Mouse (Mus musculus) cortical plate, adult 2 months (tissue): ENCODE data around the gene Slc2a4. TPM values are rescaled to one million over a fixed set of nuclear protein-coding genes. Genes with fewer than 3 reads are reported as not detected.
"Not testable (repeated sequence)": the region's sequence is repeated elsewhere in the genome, so short reads cannot be mapped to it uniquely, and the experiment has no call there.

Experiments
- H3K27ac ChIP-seq: fragments of 200-500 bp; 2 replicates; pipeline ENCODE4 v1.5.1; 2012; ENCODE audit warnings: low read length, control low read depth, inconsistent platforms; ENCODE audit not compliant: insufficient read depth
- H3K4me1 ChIP-seq: fragments of 200-500 bp; 2 replicates; pipeline ENCODE4 v1.6.1; 2011; ENCODE audit warnings: low read length; ENCODE audit not compliant: control insufficient read depth, insufficient read depth
- H3K4me3 ChIP-seq: fragments of 200-500 bp; 2 replicates; pipeline ENCODE4 v1.5.1; 2011; ENCODE audit warnings: mild to moderate bottlenecking, low read length, control low read depth; ENCODE audit not compliant: insufficient read depth
- CTCF ChIP-seq: fragments of 200-500 bp; IDR thresholded peaks from 2 replicates; pipeline ENCODE4 v1.5.1; 2011; ENCODE audit warnings: mild to moderate bottlenecking, control low read depth, low read length; ENCODE audit not compliant: insufficient read depth; ENCODE audit errors: extremely low read depth
- POLR2A ChIP-seq: fragments of 200-500 bp; IDR thresholded peaks from 2 replicates; pipeline ENCODE4 v1.6.1; 2011; ENCODE audit warnings: mild to moderate bottlenecking, low read length, control low read depth; ENCODE audit not compliant: insufficient read depth; ENCODE audit errors: extremely low read depth
- polyA plus RNA-seq: library from polyadenylated mRNA; depleted of rRNA; stranded (reverse); fragments of >200 nt; gene quantifications from 2 replicates; pipeline ENCODE4 v1.2.3, GENCODE M21; 2012

Gene Slc2a4
- polyA plus RNA-seq, 1 experiment, result 1.5 TPM

DNA sequence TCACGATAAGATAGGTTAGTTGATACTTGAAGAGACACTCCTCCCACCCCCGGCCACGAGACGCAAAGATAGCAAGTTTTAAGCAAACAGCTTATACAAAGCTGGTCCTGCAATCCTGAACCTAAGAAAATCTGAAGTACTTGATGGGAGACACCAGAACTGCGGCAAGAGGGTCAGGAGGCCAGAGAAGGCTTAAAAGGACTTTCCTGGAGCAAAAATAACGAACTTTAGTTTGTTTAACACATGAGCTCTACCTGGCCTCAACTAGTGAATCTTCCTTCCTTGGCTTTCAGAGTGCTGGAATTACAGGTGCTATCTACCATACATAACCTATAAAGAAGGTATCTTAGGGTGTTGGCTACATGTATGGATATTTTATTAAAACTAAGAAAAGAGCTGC lies 13.3 kb downstream of the Slc2a4 start:
- no peak overlapping the region for H3K27ac ChIP-seq
- no peak overlapping the region for H3K4me3 ChIP-seq
- TF ChIP-seq POLR2A (no peak), CTCF (no peak)
- H3K4me1 ChIP-seq, result peaks cover 2% of the 10 kb centered on the region; the same call in 1 of the 2 replicates

DNA sequence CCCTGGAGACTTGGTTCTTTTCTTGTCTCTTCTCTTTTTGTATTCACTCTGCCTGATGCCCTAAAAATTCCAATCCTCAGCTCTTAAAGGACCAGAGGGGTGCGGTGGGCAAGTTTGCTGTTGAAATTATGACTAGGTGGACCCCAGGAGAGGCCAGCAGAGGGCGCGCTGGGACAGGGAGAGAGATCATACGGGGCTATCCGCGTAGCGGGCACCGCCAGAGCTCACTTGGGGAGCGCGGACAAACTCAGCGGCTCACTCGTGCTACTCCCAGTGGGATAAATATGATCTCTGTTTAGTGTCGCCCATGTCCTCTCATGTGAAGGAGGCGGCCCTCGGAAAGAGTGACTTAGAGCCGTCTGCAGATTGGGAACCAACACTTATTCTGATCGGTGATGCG lies 13.8 kb downstream of the Slc2a4 start:
- no peak overlapping the region for H3K4me3 ChIP-seq
- no peak for TF ChIP-seq POLR2A
- TF ChIP-seq CTCF, result peak; percentile 76
- peaks cover 2% of the 10 kb centered on the region; the same call in 1 of the 2 replicates for H3K4me1 ChIP-seq
- no peak overlapping the region for H3K27ac ChIP-seq

DNA sequence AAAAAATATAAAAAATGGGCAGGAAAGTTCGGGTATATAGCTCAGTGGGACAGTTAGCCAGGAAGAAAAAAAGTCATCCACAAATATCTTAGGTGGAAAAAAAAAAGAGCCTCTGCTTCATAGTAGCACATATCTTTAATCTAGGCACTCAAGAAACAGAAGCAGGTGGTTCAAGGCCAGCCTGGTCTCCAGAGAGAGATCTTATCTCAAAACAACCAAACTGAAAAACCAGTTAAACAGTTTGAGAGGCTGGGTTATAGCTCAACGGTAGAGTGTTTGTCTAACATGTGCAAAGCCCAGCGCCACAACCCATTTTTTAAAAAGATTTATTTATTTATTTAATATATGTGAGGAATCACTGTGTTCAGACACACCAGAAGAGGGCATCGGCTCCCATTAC lies 14.9 kb downstream of the Slc2a4 start:
- H3K4me1 ChIP-seq, result peaks cover 2% of the 10 kb centered on the region; the same call in 1 of the 2 replicates
- H3K4me3 ChIP-seq, result no peak overlapping the region
- TF ChIP-seq POLR2A (no peak), CTCF (no peak)
- H3K27ac ChIP-seq, result no peak overlapping the region

DNA sequence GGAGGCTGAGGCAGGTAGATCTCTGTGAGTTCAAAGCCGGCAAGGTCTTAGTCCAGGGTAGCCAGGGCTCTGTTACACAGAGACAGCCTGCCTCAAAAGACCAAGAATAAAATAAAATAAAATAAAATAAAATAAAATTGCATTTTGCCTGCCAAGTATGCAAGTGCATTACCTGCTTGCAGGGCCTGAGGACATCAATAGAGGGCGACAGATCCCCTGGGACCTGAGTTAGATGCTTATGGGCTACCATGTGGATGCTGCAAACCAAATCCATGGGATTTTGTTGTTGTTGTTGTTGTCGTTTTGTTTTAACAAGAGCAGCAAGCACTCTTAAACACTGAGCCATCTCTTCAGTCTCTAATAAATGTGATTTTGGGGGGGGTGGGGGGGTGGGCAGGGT lies 15.7 kb downstream of the Slc2a4 start:
- 0 out of 2 replicates have a peak, but pooled peaks have one; percentile 17 for TF ChIP-seq CTCF
- no peak for TF ChIP-seq POLR2A
- H3K4me3 ChIP-seq, result no peak overlapping the region

DNA sequence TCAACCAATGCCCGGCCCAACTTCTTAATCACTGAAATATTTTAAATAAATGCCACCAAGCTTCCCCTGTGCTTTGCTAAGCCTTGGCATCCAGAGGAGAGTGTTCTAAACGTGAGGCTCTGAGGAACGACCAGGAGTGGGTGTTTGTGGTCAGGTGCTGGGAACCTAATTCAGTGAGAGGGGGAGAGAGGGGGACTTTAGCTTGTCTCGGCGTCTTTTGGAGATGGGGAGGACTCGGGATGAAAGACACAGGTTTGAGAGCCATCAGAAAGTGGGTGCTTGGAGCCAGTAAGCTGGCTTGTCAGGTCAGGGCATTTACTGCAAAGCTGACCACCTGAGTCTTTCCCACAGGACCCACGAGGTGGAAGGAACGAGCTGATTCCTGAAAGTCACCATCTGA lies 16.2 kb downstream of the Slc2a4 start:
- Histone ChIP-seq H3K4me3 (no peak overlapping the region), H3K4me1 (no peaks in the 10 kb centered on the region), H3K27ac (no peak overlapping the region)
- no peak for TF ChIP-seq CTCF
- no peak for TF ChIP-seq POLR2A

More for the DNA sequence above, 15.7 kb downstream of the Slc2a4 start:
- Histone ChIP-seq H3K27ac (no peak overlapping the region), H3K4me1 (peaks cover 2% of the 10 kb centered on the region; the same call in 1 of the 2 replicates)

DNA sequence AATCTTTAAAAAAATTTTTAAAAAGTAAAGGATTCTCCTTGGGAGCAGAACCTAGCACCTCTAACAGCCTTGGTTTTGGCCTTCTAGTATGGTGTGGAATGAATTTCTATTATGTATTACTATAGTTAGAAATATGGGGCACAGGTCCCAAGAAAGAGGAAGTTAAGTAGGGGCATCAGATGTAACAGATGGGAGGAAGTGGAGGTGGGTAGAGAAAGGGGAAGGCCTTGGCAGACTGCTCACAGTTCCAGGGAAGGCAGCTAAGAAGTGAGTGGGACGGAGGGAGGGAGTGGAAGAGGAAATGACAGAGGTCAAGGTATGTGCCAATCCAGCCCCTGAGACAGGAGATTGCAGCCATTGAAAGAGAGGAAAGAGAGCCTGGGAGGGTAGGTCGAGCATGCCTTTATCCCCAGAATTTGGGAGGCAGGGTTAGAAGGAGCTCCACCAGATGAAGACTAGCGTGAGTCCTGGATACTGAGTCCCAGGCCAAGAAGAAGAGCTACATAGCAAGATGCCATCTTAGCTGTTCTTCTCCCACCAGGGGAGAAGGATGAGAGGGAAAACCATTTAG lies 16.9 kb downstream of the Slc2a4 start:
- no peak overlapping the region for H3K4me3 ChIP-seq
- TF ChIP-seq CTCF (no peak), POLR2A (no peak)

DNA sequence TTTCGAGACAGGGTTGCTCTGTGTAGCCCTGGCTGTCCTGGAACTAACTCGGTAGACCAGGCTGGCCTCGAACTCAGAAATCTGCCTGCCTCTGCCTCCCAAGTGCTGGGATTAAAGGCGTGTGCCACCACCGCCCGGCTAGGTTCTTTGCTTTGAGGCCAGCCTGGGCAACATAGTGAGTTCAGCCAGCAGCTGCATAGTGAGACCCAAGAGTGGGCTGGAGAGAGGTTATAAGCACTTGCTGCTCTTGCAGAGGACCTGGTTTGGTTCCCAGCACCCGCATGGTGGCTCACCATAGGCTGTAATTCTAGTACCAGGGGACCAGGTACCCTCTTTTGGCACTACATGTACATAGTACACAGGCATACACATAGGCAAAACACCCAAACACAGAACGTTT lies 17.8 kb downstream of the Slc2a4 start:
- not testable (repeated sequence) for H3K27ac ChIP-seq, H3K4me3 ChIP-seq, H3K4me1 ChIP-seq

More for the DNA sequence above, 16.9 kb downstream of the Slc2a4 start:
- Histone ChIP-seq H3K27ac (no peak overlapping the region), H3K4me1 (no peaks in the 10 kb centered on the region)

DNA sequence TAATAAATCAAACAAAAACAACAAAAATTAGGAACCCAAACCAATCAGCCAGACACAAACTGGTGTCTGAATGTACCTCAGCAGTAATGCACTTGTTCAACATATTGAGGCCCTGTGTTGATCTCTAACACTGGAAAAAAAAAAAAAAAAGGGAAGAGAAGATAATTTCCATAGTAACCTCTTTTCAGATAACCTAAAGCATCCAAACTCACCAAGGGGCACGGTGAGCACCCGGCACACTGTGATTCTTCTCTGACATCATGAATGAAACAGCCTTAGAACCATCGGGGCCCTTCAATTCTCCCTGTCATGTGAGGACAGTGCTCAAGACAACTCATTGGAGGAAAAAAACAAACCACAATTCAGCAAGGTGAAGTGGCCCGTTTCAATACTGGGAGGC lies 18.3 kb downstream of the Slc2a4 start:
- no peak for TF ChIP-seq CTCF
- TF ChIP-seq POLR2A, result no peak

DNA sequence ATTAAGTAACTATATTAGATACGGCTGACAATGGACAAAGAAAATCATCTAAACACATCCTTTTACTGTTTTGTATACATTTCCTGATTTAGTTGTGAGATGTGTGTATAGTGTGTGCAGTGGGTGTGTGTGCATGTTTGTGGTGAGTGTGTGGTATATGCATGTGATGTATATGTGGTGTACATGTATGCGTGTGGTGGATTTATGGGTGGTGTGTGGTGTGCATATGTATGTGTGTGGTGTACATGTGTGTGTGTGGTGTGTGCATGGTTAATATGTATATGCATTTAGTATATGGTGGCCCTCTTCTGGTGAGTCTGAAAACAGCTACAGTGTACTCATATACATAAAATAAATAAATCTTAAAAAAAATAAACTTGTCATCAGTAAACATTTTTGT lies 20.5 kb downstream of the Slc2a4 start:
- Histone ChIP-seq H3K27ac (no peak overlapping the region), H3K4me1 (no peaks in the 10 kb centered on the region)
- no peak for TF ChIP-seq CTCF
- no peak for TF ChIP-seq POLR2A

More for the DNA sequence above, 18.3 kb downstream of the Slc2a4 start:
- Histone ChIP-seq H3K4me1 (no peaks in the 10 kb centered on the region), H3K27ac (no peak overlapping the region), H3K4me3 (no peak overlapping the region)

DNA sequence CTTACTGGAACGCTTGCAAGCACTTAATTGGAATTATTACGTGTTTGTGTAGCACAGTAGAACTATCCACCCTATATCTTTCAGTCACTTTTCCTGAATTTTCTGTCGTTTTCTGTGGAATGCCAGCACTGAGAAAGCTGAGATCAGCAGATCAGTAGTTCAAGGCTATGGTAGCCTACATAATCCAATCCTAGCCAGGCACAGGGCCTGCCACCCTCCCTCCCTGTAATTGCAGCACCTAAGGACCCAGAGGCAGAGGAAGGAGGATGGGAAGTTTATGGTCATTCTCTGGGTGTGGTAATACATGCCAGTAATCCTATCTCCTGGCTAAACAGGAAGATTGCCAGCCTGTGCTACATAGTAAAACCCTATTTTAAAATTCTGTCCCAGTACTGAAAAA lies 25.2 kb downstream of the Slc2a4 start:
- Histone ChIP-seq H3K27ac (no peak overlapping the region), H3K4me1 (peaks cover 1% of the 10 kb centered on the region), H3K4me3 (no peak overlapping the region)
- no peak for TF ChIP-seq POLR2A
- TF ChIP-seq CTCF, result no peak

More for the DNA sequence above, 20.5 kb downstream of the Slc2a4 start:
- no peak overlapping the region for H3K4me3 ChIP-seq
